Mouse (Mus musculus): ENCODE measurements around the gene Obscn.
A peak's percentile ranks its signal among the peaks of the same experiment; 100 is the strongest.

The Obscn gene

DNA sequence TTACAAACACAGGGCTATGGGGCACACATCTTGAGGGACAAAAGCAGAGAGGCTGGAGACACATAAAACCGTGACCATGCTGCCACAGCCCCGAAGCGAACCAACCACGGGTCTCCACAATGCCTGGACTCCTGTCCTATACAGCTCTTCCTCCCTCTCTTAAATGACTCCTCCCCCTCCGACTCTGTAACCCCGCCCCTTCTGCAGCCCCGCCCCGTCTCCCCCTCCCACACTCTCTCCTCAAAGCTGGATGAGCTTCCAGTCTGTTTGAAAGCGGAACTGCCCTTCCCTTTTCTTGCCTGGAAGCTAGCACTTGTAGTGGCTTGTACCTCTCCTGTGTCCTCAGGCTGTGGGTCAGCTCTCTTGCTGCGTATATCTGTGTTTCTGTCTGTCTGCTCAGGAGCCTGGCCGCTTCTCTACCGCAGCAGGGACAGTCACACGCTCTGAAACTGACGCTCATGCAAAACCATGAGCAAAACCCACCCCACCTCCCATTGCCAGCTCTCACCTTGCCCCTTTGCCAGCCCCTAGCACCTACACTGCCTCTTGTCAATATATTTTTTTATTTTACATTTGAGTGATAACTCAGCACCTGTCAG is 5.7 kb upstream of the Obscn start:
- DNase-seq (ENCODE audit: low read depth, low spot score): no peak

DNA sequence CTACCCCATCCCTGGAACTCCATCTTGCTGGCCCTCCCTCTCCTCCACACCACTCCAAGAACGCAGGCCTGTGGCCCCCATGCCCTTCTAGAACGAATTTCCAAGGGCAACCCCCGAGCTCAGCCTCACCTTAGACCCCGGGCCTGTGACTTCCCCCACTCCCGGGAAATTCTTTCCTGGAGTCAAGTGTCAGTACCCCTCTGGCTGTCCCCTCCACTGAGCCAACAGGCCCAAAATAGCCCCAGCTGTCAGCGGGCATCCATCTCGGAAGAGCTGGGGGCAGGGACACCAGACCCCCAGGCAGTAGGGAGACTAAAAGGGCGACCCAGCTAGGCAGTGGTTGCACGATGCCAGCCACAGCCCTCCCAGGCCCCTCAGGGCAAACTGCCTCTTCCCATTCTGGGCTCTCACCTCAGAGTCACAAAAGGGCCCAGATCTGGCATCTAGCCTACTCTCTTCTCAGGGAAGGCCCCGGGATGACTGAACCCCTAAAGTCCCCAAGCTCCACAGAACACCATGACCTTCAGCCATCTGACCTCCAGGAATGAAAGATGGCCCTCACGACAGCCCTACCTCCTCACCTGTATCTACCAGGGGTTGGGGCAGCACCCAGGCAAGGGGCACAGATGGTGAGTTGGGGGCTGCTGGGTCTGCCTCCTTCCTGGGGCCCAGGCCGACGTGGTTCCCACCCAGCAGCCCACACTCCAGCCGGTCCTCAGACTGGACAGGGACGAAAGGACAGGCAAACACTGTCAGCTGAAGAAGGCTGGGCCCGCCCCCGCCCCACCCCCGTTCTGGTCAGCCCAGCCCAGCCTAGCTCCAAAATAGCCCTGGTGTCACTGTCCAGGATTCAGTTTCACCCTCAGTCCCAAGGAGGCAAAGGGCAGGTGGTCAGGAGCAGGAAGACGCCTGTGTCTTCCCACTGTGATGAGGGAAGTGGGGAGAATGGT is 2.6 kb upstream of the Obscn start:
- DNase-seq (ENCODE audit: low read depth, low spot score): no peak

DNA sequence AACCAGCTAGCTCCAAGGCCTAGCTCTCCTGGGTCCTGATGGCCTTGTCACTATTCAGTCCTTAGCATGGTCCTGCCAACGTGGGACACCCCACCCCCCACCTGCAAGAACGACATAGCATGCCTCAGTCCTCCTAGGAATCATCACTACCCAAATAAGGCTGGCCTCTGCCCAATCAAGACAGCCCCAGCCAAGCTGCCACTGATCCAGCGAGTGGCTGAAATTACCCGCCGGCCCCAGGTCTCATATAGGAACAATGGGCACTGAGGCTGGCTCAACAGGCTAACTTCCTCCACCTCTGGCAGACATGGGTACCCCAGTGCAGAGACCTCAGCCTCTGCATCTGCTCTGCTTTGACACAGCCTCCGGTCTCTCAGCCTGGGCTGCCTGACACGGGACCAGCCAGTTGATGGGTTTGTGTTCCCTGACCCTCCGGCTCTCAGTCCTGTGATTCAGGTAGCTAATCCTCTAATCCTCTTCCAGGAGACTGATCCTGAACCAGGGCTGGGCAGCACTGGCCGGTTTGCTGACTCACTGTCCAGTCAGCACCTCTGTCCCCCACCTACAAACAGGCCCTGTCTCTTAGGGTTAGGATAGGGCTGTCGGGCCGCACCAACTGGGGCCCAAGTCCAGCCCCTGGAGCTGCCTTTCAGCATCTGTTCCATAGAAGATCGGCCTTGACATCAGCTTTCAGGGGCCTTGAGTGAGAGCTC is 948 bp upstream of the Obscn start:
- DNase-seq (ENCODE audit: low read depth, low spot score): no peak

DNA sequence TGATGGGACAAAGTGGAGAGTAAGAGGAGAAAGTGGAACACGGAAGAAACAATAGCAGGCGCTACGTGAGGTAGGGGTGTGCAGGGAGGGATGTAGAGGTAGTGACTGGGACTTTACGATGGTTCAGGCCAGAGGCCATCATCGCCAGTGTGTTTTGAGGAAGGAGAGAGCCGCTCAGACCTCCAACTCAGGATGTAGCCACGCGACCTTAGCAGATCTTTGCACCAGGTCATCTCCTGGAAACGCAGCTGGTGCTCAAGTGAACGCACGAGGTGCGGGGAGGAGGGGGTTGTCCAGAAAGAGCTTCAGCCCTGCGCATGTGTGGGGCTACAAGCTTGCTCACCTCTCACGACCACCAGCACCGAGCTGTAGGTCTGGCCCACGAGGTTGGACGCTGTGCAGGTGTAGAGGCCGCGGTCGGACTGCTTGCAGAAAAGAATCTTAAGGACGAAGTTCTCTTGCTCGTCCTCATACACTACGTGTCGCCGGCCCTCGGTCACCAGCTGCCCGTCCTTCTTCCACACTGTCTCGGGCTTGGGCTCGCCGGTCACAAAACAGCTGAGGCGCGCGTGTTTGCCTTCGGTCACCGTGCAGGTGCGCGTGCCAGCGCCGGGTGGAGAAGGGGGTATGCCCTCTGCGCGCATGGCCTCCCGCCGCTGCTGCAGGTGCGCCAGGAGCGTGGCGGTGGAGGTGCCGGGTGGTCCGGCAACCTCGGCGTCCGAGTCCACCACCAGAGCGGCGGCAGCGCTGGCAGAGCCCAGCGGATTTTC is 966 bp downstream of the Obscn start:
- DNase-seq (ENCODE audit: low read depth, low spot score): no peak

DNA sequence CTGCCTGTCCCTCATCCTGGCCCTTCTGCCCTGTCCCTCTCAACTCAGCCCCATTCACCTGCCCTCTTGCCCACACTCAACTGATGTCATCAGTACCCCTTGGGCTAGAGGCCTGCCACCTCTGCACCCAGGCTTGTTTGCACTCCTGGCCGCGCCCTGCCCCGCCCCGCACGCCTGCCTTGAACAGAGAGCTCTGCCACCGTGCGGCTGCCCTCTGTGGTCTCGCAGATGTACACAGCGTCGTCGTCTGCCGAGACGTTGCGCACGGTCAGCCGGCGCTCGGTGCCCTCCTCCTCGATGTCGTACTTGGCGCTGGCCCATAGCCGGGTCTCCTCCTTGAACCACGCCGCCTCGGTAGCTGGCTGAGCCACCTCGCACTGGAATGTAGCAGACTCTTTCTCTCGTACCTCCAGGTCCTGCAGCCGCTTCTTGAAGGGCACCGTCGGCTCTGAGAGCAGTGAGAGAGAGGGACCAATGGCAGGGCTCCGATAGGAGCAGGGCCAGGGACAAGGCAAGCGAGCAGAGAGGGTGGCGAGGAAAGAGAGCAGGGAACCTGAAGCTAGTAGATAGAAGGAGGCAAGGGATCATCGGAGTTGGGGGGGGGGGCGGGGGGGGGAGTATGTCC is 1.7 kb downstream of the Obscn start:
- DNase-seq (ENCODE audit: low read depth, low spot score): no peak

DNA sequence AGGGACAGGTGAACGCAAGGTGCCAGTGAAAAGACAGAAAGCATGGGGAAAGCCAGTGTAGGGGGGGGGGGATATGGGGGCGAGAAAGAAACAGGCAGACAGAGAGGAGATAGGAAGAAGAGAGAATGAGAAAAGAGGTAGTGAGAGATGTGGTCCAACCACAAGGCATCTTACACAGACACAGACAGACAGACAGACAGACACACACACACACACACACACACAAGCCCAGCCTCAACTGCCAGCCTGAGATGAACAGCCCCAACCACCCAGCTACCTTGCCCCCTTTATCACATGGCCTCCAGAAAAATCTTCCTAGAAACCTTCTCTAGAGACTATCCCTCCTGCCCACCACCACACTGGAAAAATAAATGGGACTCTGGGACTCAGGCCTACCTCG is 4.1 kb downstream of the Obscn start:
- no peak for DNase-seq (ENCODE audit: low read depth, low spot score)

DNA sequence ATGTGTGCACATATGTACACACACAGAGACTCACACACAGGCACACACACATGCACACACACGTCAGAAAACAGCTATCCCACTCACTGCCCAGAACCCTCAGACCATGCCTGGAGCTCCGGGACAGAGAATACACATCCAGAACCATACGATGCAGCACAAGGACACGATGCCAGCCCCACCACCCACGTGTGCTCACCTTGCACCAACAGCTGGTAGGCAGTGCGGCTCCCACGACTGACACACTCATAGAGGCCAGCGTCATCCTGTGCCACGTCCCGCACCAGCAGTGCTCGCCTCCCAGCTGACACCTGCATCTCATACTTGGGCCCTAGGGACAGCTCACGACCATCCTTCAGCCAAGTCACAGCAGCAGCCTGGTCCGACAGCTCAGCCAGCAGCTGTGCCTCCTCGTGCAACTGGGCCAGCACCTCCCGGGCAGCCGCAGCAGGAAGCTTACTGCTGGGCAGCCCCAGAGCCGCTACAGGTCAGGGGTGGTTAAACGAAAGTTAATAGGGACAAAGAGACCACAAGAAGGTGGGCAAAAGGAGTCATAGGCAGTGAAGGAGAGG is 4.8 kb downstream of the Obscn start:
- DNase-seq (ENCODE audit: low read depth, low spot score): no peak

DNA sequence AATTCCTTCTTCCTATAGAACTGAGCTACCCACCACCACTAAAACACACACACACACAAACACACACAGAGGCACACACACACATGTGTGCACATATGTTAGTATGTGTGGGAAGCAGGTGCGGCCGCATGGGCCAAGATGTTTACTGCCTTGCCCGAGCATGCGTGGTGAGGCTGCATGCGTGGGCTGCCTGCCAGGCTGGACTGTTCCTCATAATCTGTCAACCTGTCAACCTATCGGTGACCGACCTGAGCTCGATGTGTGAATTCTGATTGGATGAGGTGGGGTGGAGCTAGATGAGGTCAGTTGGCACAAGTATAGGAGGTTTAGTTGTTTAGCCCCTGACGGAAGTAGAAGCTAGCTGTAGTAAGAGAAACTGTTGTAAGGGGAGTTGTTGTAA is 5.4 kb downstream of the Obscn start:
- DNase-seq (ENCODE audit: low read depth, low spot score): no peak

DNA sequence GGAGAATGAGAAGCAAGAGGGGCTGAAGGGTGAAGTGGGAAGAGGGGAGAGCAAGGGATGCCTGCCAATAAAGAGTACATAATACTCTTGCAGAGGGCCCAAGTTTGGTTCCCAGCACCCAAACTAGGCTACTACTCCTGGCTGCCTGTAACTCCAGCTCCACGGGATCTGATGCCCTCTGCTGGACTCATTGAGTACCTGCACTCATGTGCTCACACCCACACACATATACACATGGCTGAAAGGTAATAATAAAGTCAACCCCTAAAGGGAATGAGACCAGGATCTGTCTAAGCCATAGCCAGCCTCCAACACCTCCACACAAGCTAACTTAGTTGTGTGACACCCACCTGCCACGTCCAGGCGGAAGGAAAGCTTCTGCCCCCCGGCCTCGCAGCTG is 30.3 kb downstream of the Obscn start:
- no peak for DNase-seq (ENCODE audit: low read depth, low spot score)

DNA sequence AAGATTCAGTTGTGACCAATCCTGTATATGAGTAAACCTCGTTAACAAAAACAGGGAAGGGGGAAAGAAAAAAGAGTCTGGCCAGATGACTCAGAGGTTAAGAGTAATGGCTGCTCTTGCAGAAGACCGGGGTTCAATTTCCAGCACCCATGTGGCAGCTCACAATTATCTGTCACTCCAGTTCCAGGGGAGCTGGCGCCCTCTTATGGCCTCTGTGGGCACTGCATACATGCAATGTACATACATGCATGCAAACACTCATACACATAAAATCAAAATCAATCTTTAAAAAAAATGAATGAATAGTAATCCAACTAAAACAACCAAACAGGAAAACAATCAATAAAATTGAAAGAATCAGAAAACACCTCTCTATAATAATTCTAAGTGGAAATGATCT is 33.9 kb downstream of the Obscn start:
- no peak for DNase-seq (ENCODE audit: low read depth, low spot score)

DNA sequence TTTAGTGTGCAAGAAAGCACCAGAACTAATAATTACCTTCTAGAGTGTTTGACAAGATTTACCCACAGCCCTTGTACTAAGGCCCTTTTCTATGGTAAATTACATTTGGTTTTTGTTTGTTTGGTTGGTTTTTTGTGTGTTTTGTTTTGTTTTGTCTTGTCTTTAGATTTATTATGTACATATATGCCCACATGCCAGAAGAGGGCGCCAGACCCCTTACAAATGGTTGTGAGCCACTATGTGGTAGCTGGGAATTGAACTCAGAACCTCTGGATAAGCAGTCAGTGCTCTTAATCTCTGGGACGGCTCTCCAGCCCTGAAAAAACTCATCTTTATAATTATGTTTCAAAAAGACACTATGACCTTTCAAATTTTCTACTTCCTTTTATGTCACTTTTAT is 37.9 kb downstream of the Obscn start:
- peak; percentile 8 for DNase-seq (ENCODE audit: low read depth, low spot score)

DNA sequence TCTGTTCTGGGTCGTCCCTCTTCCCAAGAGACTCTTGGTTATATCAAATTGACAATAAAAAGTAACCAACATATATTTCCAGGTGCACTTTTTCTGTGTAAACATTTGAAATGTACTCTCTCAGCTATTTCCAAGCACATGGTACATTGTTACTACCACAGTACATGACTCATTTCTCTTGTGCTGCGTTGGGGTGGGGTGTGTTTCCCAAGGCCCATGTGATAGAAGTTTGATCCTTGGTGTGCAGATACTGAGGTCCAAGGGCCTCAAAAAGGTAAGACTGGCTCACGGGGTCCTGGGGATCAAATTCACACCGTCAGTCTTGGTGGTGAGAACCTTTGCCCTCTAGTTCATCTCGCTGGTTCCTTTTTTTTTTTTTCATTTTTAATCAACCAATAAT is 38.4 kb downstream of the Obscn start:
- no peak for DNase-seq (ENCODE audit: low read depth, low spot score)

DNA sequence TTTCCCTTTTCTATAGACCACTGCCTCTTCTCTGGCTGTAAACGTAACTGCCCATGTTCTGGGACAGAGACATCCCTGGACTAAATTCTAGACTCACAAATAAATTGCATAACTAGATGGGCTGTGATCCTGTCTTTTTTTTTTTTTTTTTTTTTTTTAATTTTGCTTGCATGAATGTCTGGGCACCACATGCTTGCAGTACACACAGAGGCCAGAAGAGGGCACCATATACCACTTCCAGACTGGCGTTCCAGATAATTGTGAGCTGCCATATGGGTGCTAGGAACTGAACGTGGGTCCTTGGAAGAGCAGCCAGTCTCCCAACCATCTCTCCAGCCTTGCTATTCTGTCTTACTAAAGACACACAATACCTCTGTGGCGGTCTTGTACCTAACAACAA is 42.0 kb downstream of the Obscn start:
- DNase-seq (ENCODE audit: low read depth, low spot score): peak; percentile 3

DNA sequence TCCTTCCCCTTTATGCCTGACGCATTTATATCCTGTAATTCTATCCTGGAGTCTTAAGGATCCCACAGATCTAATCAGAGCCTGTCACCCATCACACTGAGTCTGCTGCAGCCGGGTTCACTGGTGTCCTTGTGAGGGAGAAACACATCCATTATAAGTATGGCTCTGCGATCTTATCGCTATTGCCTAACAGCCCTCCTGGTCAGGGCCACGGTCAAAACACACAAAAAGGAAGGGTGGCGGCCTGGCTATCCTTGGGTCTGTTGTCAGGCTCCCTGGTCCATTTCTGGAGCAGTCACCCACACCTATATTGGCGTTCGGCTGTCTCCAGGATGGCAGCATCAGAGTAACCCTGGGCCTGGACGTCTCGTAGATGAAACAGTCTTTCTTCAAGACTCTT is 48.6 kb downstream of the Obscn start:
- DNase-seq (ENCODE audit: low read depth, low spot score): no peak

DNA sequence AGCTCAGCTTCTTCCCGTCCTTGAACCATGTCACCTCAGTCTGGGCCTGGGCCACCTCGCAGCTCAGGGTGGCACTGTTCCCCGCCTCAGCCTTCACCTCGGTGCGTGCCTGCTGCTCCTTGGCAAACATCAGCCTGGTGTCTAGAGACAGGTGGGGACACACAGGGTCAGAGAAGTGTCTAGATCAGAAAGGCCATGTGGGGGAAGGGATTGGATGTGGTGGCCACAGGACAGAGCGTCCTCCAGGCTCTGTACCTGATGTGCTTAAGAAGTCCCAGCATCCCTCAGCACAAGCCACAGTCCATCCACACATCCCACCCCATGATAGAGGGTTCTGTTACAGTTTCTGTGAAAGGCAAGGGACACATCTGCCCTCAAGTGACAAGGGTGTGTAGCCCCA is 51.0 kb downstream of the Obscn start:
- no peak for DNase-seq (ENCODE audit: low read depth, low spot score)

DNA sequence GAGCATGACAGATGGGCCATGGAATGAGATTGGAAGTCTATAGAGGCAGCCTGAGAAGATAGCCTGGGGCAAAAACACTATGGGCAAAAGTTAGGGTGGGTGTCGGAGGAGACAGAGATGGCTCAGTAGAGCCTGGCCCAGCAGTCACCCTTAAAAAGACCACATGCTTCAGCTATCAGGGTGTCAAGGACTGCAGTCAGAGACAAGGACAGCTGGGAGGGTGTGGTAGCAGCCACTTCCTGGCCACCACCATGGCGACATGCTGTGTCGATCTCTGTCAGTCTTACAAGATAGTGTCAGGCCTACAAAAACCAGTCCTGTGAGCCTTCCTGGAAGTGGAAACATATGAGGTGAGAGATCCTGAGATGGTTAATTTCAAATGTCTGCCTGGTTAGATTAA is 53.1 kb downstream of the Obscn start:
- DNase-seq (ENCODE audit: low read depth, low spot score): no peak

DNA sequence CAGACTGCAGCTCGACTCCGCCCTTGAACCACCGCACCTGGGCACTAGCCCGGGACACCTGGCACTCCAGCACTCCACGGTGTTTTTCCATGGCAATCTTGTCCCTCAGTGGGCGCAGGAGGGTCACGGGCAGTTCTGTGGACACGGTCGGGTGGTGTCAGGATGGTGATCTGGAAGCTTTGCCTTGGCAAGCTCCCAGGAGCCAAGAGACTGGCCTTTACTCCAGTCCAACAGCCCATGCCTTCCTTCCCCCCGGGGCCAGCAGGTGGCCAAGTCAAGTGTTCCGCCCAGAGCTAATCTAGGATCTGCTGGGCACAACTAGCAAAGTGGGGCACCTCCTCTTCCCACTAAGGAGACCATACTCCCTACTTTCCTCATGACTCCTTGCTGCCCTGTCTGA is 57.9 kb downstream of the Obscn start:
- DNase-seq (ENCODE audit: low read depth, low spot score): no peak

DNA sequence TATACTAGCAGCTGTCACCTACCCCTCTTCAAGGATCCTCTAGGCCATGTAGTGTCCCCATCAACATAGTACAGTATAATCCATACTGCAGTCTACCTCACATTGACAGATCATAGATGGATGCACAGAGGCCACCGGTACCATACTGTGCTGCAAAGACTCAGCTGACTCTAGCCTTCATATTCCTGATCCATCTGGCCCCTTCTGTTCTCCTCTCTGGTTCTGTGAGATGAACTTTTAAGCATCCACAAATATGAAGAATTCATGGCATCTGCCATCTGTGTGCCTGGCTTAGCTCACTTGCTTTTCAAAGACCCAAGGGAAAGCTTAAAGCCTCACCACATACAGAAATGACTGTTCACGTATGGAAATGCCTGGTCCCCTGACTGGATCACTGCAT is 65.9 kb downstream of the Obscn start:
- DNase-seq (ENCODE audit: low read depth, low spot score): no peak

DNA sequence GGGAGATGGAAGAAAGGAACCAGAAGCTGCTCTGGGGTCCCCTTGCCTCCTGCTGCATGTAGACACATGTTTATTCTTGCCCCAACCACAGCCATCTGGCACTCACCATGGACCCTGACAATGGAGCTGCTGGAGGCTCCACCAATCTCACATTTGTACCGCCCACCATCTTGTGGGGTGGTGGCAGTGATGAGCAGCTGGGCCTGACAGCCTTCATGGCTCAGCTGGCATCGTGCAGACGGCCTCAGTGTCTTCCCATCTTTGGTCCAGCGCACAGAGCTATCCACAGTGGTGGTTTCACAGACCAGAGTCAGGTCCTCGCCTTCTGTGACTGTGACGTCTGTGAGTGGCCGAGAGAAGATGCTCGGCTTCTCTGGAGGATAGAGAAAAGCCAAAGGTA is 67.3 kb downstream of the Obscn start:
- no peak for DNase-seq (ENCODE audit: low read depth, low spot score)

DNA sequence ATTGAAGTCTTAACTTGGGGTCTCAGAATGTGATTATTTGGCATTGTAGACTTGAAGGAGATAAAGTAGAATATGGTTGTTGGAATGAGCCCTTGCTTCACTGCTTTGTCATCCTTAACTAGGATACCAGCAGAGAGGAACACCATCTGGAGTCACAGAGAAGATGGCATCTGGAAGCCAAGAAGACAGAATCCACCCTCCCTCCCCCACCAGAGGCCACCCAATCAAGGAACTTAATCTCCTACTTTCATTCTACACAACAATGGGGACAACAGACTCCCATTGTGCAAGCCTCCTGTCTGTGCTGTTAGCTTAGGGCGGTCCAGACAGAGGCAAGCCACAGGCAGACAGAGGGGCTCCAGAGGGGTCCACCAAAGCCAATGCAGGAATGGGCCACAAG is 67.8 kb downstream of the Obscn start:
- no peak for DNase-seq (ENCODE audit: low read depth, low spot score)

DNA sequence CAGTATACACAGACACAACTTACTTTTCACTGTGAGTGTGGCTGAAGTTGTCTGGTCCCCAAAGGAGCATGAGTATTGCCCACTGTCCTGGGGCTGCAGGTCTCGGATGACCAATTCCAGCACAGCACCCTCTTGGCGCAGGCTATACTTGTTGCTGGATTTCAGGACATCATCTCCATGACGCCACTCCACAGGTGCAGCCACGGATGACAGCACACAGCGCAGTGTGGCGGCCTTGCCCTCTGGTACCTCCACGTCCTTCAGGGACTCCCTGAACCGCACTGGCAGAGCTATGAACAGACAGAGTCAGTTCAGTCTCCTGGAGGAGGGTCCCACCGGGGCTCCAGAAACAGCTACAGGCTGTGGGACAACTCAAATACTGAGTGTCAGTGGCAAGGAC is 68.3 kb downstream of the Obscn start:
- DNase-seq (ENCODE audit: low read depth, low spot score): no peak
